Mouse (Mus musculus): ENCODE measurements around the gene Ripk3.
A peak's percentile ranks its signal among the peaks of the same experiment; 100 is the strongest.

The Ripk3 gene

GRCm38 (mm10) chr14:55788256-55789050, at the start of gene Ripk3:
Gene Ripk3 (minus strand): TSS chr14:55788865.
- DNase-seq (ENCODE audit: low read depth, low spot score) = peak; percentile 91

GRCm38 (mm10) chr14:55838312-55838711, 49.6 kb upstream of the Ripk3 start:
- DNase-seq (ENCODE audit: low read depth, low spot score) = no peak

- DNase-seq (ENCODE audit: low read depth, low spot score) = no peak
Measured at GRCm38 (mm10) chr14:55834808-55835533, 46.3 kb upstream of the Ripk3 start.

- no peak for DNase-seq (ENCODE audit: low read depth, low spot score)
Measured at GRCm38 (mm10) chr14:55833126-55833525, 44.5 kb upstream of the Ripk3 start.

GRCm38 (mm10) chr14:55830331-55830730, 41.7 kb upstream of the Ripk3 start:
- DNase-seq (ENCODE audit: low read depth, low spot score) = no peak

GRCm38 (mm10) chr14:55829854-55830253, 41.2 kb upstream of the Ripk3 start:
- no peak for DNase-seq (ENCODE audit: low read depth, low spot score)

GRCm38 (mm10) chr14:55828716-55829263, 40.1 kb upstream of the Ripk3 start:
- DNase-seq (ENCODE audit: low read depth, low spot score) = no peak

- no peak for DNase-seq (ENCODE audit: low read depth, low spot score)
Measured at GRCm38 (mm10) chr14:55826551-55827340, 38.1 kb upstream of the Ripk3 start.

GRCm38 (mm10) chr14:55826142-55826541, 37.5 kb upstream of the Ripk3 start:
- no peak for DNase-seq (ENCODE audit: low read depth, low spot score)

GRCm38 (mm10) chr14:55825216-55826051, 36.8 kb upstream of the Ripk3 start:
- DNase-seq (ENCODE audit: low read depth, low spot score) = no peak

- no peak for DNase-seq (ENCODE audit: low read depth, low spot score)
Measured at GRCm38 (mm10) chr14:55824481-55825215, 36.0 kb upstream of the Ripk3 start.

GRCm38 (mm10) chr14:55824001-55824480, 35.4 kb upstream of the Ripk3 start:
- DNase-seq (ENCODE audit: low read depth, low spot score) = no peak

- no peak for DNase-seq (ENCODE audit: low read depth, low spot score)
Measured at GRCm38 (mm10) chr14:55822991-55823762, 34.5 kb upstream of the Ripk3 start, which contains the start of gene Nfatc4. Gene Nfatc4 (plus strand): TSS chr14:55823144.

GRCm38 (mm10) chr14:55822435-55822990, 33.8 kb upstream of the Ripk3 start:
- peak; percentile 91 for DNase-seq (ENCODE audit: low read depth, low spot score)

GRCm38 (mm10) chr14:55820576-55820975, 31.9 kb upstream of the Ripk3 start:
- no peak for DNase-seq (ENCODE audit: low read depth, low spot score)

- no peak for DNase-seq (ENCODE audit: low read depth, low spot score)
Measured at GRCm38 (mm10) chr14:55819845-55820405, 31.3 kb upstream of the Ripk3 start.

- DNase-seq (ENCODE audit: low read depth, low spot score) = peak; percentile 58
Measured at GRCm38 (mm10) chr14:55815310-55815751, 26.7 kb upstream of the Ripk3 start.

GRCm38 (mm10) chr14:55814885-55815284, 26.2 kb upstream of the Ripk3 start:
- peak; percentile 87 for DNase-seq (ENCODE audit: low read depth, low spot score)
